Mouse (Mus musculus) regulatory T cell (primary cell): Measurements from ENCODE around the gene Trappc3.

Experiments
- in situ Hi-C: fragments of 300-600 bp; cut with MboI, MseI; formaldehyde crosslinking; loops from one replicate; pipeline ENCODE4 v1.15.1; 2025; ENCODE audit warnings: high pct_unique_total_duplicates

Gene Trappc3

DNA sequence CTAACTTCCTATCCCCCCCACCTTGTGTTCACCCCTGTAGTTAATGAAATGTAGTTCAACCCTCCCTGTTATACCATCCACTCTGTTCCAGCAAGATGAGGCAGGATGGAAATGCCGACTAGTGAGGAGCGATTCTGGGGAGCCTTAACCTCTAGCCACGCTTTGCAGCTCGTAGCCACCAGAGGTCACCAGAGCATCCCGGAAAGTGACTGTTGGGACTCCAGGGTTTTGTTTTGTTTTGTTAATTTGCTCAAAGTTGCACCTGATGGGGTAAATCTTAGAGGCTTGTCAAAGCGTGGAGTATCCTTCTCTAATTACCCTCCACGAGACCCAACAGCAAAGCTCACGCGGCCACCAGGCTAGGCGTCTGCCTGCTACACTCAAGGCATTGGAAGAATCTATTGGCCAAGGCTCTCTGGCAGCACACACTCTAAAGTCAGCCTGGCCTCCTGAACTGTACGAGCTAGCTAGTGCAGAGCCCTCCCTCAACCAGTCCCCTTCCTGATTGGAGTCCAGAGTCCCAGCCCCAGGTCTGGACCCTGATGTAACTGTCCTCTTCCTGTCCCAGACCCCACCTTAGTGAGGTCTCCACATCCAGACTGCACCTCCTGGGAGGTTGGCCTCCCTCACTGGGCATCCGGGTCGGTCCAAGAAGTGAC lies 15.9 kb downstream of the Trappc3 start:
- in situ Hi-C loops = no loop called here

DNA sequence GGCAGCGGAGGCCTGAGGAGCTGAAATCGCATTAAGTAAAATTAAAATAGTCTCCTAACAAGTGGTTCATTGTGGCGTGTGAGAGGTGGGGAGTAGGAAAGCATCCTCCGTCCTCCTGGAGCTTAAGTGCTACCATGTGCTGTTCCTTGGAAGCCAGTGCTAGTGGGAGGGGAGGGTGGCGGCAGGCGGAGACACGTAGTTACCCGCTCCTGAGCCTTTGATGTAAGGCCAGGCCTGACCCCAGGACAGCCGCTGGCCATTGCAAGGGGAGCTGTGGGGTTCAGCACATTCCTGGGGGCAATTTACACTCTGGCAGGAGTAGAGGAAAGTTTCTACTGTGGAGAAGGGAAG lies 16.4 kb downstream of the Trappc3 start:
- in situ Hi-C loops = no loop called here

DNA sequence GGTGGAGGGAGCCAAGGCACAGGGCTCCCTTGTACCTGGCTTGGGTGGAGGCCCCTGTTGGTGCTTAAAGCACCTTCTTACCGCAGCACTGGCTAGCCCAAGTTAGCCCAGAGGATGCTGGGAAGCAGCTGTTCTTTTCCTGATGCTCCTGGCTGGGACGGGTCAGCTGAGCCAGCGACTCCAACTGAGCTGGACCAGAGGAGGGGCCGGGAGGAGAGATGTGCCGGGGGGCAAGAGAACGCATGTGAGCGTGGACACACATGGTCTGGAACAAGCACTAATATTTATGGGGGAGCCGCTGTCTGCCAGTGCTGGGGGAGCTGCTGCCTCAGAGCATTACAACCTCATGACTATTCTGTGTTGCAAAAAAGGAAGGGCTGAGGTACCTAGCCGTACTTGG lies 16.8 kb downstream of the Trappc3 start:
- in situ Hi-C loops = no loop called here

DNA sequence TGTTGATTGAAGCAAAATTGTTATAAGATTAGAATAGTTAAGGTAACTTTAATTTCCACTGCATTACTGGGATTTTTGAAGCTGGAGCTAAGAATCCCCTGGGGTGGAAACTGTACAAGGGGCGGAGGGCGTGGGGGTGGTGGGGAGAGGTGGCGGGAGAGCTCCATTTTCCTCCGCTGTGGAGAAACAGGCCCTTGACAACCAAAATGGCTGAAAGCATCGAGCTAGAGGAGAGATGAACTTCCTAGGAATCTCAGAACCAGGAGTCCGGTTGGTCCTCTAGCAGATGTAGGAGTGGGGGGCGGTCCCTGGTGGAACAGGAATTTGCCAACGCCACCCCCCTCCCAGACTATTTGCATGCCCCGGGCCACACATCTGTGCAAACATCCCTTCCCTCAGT lies 19.6 kb downstream of the Trappc3 start:
- in situ Hi-C loops = no loop called here

DNA sequence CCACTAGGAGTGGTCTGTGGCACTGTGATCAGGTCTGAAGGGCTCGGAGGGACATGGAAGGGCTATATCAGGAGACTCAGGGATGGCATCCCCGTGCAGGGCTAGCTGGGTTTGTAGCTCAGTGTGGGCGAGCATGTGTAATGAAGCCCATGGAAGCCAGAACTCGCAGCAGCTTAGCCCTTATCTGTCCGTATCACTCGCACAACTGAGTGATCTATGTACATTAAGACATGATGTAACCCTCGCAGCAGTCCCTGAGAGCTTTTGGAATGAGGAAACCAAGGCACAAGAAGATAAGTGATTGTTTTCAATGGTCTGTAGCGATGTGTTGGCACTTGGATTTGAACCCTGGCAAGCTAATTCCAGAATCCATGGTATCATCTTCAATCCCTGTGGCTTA lies 21.5 kb downstream of the Trappc3 start:
- in situ Hi-C loops = no loop called here

DNA sequence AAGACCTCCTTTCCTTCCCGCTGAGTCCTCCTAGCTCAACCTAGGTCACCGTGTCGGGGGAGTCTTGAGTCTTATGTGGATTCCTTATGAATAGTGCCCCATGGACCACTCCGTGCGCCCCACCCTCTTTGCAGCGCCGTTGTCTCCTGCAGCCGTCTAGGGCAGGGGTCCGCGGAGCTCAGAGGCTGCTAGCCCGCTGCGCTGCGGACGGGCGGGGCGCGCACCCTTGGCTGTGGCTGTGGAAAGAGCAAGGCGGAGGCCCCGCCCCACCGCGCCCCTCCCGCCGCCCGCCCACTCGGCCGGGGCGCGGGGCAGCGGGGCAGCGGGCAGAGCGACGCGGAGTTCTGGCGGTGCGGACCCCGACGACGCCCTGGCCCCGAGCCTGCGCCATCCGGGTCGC lies 24.4 kb downstream of the Trappc3 start, which contains the start of gene Col8a2:
TSS of gene Col8a2 (plus strand) at position 302 of the 400 bp plus-strand sequence.
- in situ Hi-C loops = no loop called here

DNA sequence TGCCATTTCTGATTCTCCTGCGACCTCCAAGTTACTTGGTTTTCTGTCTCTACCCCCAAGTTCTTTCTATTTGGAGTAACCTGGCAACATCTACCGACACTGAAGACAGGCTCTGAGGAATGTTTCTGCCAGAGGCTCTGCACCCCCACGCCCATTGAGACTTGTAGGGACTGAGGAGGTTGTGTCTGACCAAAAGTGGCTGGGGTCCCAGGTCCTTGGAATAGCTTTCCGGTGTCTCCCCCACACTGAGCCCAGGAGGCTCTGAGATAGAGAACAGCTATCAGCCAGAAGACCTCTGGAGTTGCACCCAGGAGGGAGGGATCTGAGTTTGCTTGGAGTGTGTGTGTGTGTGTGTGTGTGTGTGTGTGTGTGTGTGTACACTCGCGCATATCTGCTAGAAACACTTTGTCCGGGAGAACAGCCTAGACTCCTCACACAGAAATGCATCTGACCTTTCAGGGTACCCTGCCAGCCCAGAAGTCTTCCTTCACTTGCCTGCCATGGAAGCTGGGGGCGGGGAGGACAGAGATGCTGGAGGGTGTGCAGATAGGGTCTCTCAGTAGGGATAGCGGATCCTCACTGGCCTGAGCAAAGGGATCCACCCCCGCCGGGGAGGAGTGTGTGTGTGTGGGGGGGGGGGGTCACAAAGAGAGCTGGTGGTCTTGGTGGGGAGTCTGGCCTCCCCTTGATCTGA lies 25.3 kb downstream of the Trappc3 start:
- in situ Hi-C loops = no loop called here

DNA sequence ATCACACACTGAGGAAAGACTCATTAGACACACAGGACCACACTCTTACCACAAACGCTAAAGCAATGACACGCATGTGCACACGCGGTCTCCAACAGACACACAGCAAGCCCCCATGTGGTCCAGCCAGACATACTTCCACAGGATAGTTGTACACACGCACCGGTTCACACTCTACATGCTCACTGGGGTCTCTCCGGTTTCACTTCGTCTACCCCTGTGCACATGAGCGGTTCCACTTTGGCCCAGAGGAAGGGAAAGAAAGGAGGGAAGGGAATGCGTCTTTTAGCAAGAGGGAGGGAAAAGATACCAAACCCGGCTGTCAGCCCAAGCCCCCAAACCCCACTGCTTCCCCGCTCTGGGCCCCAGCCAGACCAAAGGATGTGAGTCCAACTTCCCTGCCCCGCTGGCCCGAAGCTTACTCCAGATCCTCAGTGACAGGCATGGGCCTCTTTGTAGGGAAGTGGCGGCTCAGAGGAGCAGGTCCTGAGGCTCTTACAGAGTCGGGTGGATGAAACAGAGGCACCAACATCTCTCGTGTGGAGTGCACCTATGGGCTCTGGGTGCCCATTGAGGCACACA lies 26.1 kb downstream of the Trappc3 start:
- in situ Hi-C loops = no loop called here

DNA sequence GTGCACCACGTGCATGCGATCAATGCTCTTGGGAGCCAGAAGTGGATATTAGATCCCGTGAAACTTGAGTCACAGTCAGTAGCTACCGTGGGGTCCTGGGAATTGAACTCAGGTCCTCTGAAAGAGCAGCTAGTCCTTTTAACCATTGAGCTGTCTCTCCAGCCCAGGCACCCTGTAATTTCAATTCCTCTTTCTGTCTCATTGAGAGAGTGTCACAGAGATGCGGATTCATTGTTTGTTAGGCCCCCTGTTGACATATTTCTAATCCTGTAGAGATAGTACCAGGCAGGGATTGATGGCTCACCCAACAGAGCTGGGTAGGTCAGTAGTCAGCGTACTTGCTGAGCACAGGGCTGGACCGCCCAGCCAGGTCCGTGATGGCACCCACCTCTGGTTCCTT lies 28.2 kb downstream of the Trappc3 start:
- in situ Hi-C loops = no loop called here

DNA sequence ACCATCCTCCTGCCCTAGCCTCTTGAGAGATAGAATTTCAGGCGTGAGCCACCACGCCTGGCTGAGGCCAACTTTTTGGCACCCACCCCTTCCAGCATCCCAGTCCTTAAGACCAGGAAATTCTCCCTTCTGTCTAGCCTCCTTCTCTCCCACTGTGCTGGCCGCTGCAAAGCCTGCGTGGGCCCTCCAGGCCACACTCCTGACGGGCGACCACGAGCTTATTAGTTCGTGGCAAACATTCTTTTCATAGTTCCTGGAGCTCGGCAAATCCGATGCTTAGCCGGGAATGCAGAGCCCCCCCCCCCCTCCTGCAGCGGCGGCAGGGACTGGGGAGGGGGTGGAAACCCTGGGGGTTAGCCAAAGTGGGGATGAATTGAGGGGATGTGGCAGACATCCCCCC lies 29.1 kb downstream of the Trappc3 start:
- in situ Hi-C loops = no loop called here

DNA sequence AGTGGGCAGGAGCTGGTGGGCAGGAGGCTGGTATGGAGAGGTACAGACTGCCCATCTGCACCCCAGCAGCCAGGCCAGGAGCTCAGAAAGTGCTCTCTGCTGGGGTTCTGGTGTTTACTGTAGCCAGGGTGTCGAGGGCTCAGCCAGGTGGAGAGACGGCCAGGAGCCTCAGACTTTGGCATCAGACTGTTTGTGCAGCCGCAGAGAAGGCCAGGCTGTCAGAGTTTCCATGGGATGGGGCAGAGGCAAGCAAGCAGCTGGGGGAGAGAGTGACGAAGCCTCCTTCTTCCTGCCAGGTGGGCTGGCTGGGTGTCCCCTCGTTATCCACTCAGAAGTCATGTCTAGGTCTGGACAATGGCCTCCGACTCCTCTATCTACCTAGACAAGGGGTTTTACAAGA lies 33.0 kb downstream of the Trappc3 start:
- in situ Hi-C loops = no loop called here

DNA sequence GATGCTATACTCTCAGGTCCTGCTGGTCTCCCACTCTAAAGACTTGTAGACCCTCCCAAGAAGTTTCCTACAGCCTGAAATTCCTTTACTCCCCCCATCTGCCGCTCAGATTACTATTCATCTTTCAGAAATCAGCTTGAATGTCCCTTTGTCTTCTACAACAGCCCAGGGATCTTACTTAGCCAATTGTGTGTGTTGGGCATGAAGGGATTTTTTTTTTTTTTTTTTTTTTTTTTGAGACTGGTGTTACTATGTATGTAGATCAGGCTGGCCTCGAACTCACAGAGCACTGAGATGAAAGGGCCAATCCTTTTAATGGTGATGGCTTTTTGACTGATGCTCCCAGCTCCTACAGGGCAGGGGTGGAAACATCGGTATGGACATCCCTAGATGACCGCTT lies 33.8 kb downstream of the Trappc3 start:
- in situ Hi-C loops = no loop called here

DNA sequence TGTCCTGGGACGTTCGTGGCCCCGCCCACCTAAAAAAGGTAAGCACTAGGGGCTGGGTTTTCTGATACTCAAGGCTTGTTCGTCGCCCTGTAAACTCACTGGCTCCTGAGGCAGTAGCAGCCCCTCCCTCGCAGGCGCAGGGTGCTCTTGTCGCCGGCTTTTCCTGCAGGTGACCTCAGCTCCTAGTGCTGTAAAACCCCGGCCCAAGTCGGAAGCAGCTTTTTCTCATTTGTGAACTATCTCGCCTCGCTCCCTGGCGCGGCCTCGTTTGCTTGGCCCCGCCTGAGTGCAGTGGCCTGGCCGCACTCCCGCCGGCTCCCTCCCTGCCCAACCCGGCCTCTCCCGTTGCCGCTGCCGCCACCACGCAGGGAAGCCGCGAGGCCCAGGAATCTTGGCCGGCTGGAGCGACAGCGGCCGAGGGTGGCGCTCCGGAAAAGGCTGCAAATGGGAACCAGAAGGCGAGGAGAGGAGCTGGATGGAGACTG lies 34.5 kb downstream of the Trappc3 start:
- in situ Hi-C loops = no loop called here

DNA sequence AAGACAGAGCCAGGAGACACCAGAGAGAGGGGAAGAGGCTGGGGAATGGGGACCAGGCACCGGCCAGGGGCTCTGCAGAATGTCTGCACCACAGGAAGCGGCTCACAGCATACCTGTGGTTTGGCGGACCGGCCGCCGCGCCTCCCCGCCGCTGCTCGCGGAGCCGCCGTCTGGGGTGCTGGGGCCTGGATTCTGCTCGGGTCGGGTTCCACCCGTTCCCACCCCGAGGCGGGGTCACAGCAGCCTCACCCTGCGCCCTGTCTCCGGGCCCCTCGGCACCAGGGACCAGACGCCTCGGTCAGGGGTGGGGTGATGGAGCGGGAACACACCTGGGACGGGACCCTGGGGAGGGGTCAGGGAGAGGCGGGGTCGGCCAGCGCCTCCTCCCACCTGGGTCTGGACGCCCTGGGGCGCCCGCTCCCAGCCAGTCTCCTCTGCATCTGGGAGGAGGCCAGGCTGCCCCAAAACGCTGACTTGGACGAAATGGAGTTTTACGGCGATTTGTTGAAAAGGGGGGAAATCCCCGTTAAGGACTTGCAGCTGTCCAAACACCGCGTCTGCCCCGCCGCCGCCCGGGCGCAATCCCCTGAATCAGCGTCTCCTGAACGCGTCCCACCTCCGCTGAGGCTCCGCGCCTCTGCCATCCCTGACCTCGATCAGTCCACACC lies 38.9 kb downstream of the Trappc3 start:
- in situ Hi-C loops = no loop called here

DNA sequence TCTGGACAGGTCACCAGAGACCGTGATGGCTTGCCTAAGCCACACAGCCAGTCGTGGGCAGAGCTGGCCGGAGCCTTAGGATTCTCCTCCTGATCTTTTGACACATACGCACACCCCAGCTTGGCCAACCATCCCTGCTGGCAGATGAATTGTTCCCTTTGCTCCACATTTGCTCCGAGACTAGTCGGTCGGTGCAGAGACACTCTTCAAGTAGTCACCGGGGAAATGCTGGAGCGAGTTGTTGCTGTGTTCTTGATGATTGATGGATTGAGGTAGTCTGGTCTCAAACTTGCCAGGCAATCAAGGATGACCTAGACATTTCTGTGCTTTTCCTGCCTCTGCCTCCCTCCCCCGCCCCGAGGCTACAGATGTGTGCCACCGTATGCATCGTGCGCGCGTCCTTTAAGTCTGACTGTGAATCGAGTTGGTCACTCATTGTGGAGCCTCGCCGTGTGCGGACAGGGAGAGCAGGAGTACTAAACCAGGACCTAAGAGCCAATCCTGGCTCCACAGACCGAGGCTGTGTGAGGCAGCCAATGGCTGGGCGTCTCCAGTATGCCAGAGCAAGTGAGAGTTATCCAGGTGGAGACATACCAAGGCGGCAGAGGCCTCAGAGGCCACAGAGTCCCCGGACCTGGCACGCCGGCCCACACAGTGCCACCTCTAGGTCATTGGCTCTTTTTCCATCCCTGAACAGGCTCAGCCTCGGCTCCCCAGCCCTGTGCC lies 39.6 kb downstream of the Trappc3 start:
- in situ Hi-C loops = no loop called here

DNA sequence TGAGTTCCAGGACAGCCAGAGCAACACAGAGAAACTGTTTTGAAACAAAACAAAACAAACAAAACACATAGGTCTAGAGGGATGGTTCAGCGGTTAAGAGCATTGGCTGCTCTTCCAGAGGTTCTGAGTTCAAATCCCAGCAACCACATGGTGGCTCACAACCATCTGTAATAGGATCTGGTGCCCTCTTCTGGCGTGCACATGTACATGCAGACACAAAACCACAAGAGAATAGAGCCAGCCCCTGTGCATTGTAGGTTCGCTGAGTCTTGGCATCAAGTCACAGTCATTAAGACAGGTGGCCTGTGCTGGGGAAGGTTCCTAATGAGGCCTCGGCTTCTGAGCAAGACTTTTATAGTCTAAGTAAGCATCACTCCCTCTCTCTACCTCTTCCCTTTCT lies 41.8 kb downstream of the Trappc3 start:
- in situ Hi-C loops = no loop called here

DNA sequence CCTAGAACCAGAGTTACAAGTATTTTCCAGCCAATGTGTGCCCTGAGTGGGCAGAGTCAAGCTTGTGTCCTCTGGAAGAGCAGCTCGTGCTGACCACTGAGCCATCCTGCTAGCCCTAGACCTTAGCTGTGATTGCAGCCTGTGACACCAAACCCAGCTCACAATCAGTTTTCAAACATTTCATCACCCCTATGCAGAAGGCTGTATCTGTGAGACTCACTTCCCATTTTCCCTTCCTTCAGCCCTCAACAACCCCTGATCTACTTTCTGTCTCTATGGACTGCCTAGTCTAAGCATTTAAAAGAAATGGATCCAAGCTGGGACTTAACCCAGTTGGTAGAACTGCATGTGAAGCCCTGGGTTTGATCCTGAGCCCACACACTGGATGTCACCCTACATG lies 43.3 kb downstream of the Trappc3 start:
- in situ Hi-C loops = loop anchor here (5.0 kb wide), 1 partner anchor 73 kb away; no protein-coding TSS in a partner anchor

DNA sequence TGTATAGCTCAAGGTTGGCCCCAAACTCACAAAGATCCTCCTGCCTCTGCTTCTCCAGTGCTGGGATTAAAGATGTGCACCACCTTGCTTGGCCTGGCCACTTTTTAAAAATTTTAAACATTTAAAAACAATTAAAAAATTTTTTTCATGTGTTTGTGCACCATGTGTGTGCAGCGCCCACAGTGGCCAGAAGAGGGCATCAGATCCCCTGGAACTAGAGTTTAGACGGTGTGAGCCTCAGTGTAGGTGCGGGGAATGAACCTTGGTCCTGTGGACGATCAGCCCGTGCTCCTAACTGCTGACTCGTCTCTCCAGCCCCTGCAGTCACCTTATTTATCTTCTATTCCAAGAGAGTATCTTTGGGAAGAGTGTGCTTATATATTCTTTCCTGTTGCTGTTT lies 43.9 kb downstream of the Trappc3 start:
- in situ Hi-C loops = loop anchor here (5.0 kb wide), 1 partner anchor 74 kb away; no protein-coding TSS in a partner anchor

DNA sequence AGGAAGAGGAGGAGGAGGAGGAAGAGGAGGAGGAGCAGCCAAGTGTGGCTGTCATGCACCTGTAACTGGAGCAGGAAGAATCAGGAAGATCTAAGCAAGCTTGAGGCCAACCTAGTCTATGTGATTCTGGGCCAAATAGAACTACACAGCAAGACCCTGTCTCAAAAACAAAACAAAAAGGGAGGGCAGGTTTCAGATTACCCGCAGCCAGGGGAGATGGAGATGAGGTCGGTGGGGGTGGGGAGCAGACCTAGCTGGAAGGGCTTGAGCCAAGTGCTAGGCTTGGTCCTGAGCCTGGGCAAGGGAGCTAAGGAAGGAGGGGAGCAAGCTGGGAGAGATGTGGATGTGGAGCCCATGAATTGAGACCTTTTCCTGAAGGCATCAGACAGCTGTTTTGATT lies 44.7 kb downstream of the Trappc3 start:
- in situ Hi-C loops = loop anchor here (5.0 kb wide), 1 partner anchor 75 kb away; no protein-coding TSS in a partner anchor

DNA sequence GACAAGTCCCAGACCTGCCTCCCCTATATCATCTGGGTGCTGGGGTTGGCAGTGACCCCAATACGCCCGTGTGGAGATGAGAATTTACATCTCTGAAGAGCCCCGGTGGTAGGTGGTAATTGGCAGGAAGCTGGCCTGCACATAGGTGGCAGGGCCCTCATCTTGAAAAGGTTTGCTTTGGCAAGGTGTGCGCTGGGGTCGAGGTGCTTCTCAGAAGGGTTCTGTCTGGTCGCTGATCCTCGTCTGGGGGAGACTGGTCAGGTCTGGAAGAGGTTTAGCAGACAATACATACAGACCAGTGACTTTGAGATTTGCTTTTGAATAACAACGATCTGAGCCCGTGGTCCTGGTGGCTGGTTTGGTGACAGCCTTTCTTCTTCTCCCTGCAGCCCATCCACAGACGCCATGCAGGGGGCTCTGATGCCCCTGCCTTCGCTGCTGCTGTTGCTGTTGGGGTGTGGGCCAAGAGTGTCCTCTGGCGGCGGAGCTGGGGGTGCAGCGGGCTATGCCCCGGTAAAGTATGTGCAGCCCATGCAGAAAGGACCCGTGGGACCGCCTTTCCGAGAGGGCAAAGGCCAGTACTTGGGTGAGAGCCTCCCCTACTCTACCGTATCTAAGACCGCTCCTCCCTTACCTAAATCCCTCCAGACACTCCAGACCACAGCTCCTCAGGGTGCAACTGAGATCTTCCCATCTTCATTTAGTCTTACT lies 47.2 kb downstream of the Trappc3 start:
- in situ Hi-C loops = loop anchor here (5.0 kb wide), 1 partner anchor 77 kb away; no protein-coding TSS in a partner anchor

DNA sequence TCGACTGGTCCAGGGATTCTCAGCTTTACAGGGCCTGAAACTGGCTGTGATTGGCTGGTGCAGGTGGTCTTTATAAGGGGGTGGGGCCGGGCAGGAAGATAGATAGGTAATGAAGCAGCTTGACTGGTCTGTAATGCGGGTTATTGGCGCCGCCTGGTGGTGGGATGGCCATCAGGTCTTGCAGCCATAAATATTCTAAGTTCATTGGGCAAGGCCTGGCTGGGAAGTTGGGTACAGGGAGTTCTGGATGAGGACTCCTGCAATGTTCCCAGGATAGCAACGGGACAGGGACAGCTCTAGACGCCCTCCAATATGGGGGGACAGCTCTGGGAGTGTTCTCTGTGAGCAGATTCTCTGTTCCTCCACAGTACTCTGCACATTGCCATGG lies 47.8 kb downstream of the Trappc3 start:
- in situ Hi-C loops = loop anchor here (5.0 kb wide), 1 partner anchor 78 kb away; no protein-coding TSS in a partner anchor
